Mouse (Mus musculus) MN1 (cell line): ENCODE results near the gene Polr2j.
"Not testable (repeated sequence)": the region's sequence is repeated elsewhere in the genome, so short reads cannot be mapped to it uniquely, and the experiment has no call there.

Experiments used
- DNase-seq: peaks from one replicate; pipeline ENCODE4 v3.0.0-alpha.2; 2016; ENCODE audit warnings: low spot score

Gene Polr2j

GRCm38 (mm10) chr5:136108486-136108885 is 7.9 kb upstream of the Polr2j start:
- no peak for DNase-seq

GRCm38 (mm10) chr5:136109042-136109441 is 7.4 kb upstream of the Polr2j start:
- peak; percentile 25 for DNase-seq

- not testable (repeated sequence) for DNase-seq
Measured at GRCm38 (mm10) chr5:136113546-136113945, 2.9 kb upstream of the Polr2j start.

- DNase-seq = no peak
Measured at GRCm38 (mm10) chr5:136116784-136117112, 317 bp downstream of the Polr2j start.

- DNase-seq = no peak
Measured at GRCm38 (mm10) chr5:136122165-136122564, 5.7 kb downstream of the Polr2j start.

- DNase-seq = peak; percentile 99
Measured at GRCm38 (mm10) chr5:136135571-136136291, 19.3 kb downstream of the Polr2j start, which contains the start of the genes Lrwd1 and Alkbh4. Gene Lrwd1 (minus strand): TSS chr5:136136074. Gene Alkbh4 (plus strand): TSS chr5:136136146.

- peak; percentile 93 for DNase-seq
Measured at GRCm38 (mm10) chr5:136136292-136136990, 20.0 kb downstream of the Polr2j start.

GRCm38 (mm10) chr5:136137658-136138274 is 21.3 kb downstream of the Polr2j start:
- peak; percentile 79 for DNase-seq

- no peak for DNase-seq
Measured at GRCm38 (mm10) chr5:136139393-136139792, 23.0 kb downstream of the Polr2j start.

GRCm38 (mm10) chr5:136140057-136140482 is 23.6 kb downstream of the Polr2j start:
- DNase-seq = peak; percentile 35

- no peak for DNase-seq
Measured at GRCm38 (mm10) chr5:136142746-136143145, 26.3 kb downstream of the Polr2j start.

GRCm38 (mm10) chr5:136143161-136143755 is 26.8 kb downstream of the Polr2j start:
- no peak for DNase-seq

- DNase-seq = no peak
Measured at GRCm38 (mm10) chr5:136144606-136145430, 28.4 kb downstream of the Polr2j start.

- no peak for DNase-seq
Measured at GRCm38 (mm10) chr5:136146936-136147335, 30.5 kb downstream of the Polr2j start.

- DNase-seq = no peak
Measured at GRCm38 (mm10) chr5:136147704-136148103, 31.3 kb downstream of the Polr2j start.

- DNase-seq = peak; percentile 47
Measured at GRCm38 (mm10) chr5:136149134-136149576, 32.7 kb downstream of the Polr2j start.

GRCm38 (mm10) chr5:136152365-136152764 is 35.9 kb downstream of the Polr2j start:
- DNase-seq = no peak

- DNase-seq = no peak
Measured at GRCm38 (mm10) chr5:136155399-136155798, 39.0 kb downstream of the Polr2j start.

- DNase-seq = not testable (repeated sequence)
Measured at GRCm38 (mm10) chr5:136160084-136160483, 43.7 kb downstream of the Polr2j start.

- DNase-seq = no peak
Measured at GRCm38 (mm10) chr5:136163807-136164474, 47.5 kb downstream of the Polr2j start.

GRCm38 (mm10) chr5:136165246-136165645 is 48.8 kb downstream of the Polr2j start:
- DNase-seq = no peak
